Mouse (Mus musculus): ENCODE measurements around the gene Tpmt. TPM values are rescaled to one million over a fixed set of nuclear protein-coding genes. Genes with fewer than 3 reads are reported as not detected.

The Tpmt gene
- total RNA-seq (2022): 1 to 10 TPM; 3.6 to 8.1 (median 5.1) TPM

- peak in 1 of 2 experiments; percentile 10 for DNase-seq (ENCODE audit: low spot score in 2 of 2)
Measured at GRCm38 (mm10) chr13:47044617-47044947, at the start of gene Tpmt. TSS of gene Tpmt (minus strand) at chr13:47044737.

GRCm38 (mm10) chr13:47093791-47094190 is 49.3 kb upstream of the Tpmt start:
- DNase-seq (ENCODE audit: low spot score in 2 of 2): no peak

GRCm38 (mm10) chr13:47089271-47089670 is 44.7 kb upstream of the Tpmt start:
- DNase-seq (ENCODE audit: low spot score in 2 of 2): no peak

- no peak for DNase-seq (ENCODE audit: low spot score in 2 of 2)
Measured at GRCm38 (mm10) chr13:47088433-47088832, 43.9 kb upstream of the Tpmt start.

GRCm38 (mm10) chr13:47080905-47081505 is 36.5 kb upstream of the Tpmt start:
- DNase-seq (ENCODE audit: low spot score in 2 of 2): no peak

GRCm38 (mm10) chr13:47078799-47079198 is 34.3 kb upstream of the Tpmt start:
- no peak for DNase-seq (ENCODE audit: low spot score in 2 of 2)

GRCm38 (mm10) chr13:47077367-47077766 is 32.8 kb upstream of the Tpmt start:
- no peak for DNase-seq (ENCODE audit: low spot score in 2 of 2)

GRCm38 (mm10) chr13:47076156-47076555 is 31.6 kb upstream of the Tpmt start:
- DNase-seq (ENCODE audit: low spot score in 2 of 2): no peak

GRCm38 (mm10) chr13:47072484-47072883 is 27.9 kb upstream of the Tpmt start:
- no peak for DNase-seq (ENCODE audit: low spot score in 2 of 2)

- DNase-seq (ENCODE audit: low spot score in 2 of 2): no peak
Measured at GRCm38 (mm10) chr13:47071871-47072270, 27.3 kb upstream of the Tpmt start.

GRCm38 (mm10) chr13:47070329-47071080 is 26.0 kb upstream of the Tpmt start:
- no peak for DNase-seq (ENCODE audit: low spot score in 2 of 2)

- no peak for DNase-seq (ENCODE audit: low spot score in 2 of 2)
Measured at GRCm38 (mm10) chr13:47067001-47067400, 22.5 kb upstream of the Tpmt start.

GRCm38 (mm10) chr13:47066516-47066915 is 22.0 kb upstream of the Tpmt start:
- no peak for DNase-seq (ENCODE audit: low spot score in 2 of 2)

- no peak for DNase-seq (ENCODE audit: low spot score in 2 of 2)
Measured at GRCm38 (mm10) chr13:47063985-47064760, 19.6 kb upstream of the Tpmt start.

- DNase-seq (ENCODE audit: low spot score in 2 of 2): no peak
Measured at GRCm38 (mm10) chr13:47062756-47063155, 18.2 kb upstream of the Tpmt start.

GRCm38 (mm10) chr13:47056781-47057180 is 12.2 kb upstream of the Tpmt start:
- DNase-seq (ENCODE audit: low spot score in 2 of 2): no peak

- DNase-seq (ENCODE audit: low spot score in 2 of 2): no peak
Measured at GRCm38 (mm10) chr13:47056126-47056525, 11.6 kb upstream of the Tpmt start.

- DNase-seq (ENCODE audit: low spot score in 2 of 2): no peak
Measured at GRCm38 (mm10) chr13:47053971-47054370, 9.4 kb upstream of the Tpmt start.

GRCm38 (mm10) chr13:47050009-47050408 is 5.5 kb upstream of the Tpmt start:
- no peak for DNase-seq (ENCODE audit: low spot score in 2 of 2)

GRCm38 (mm10) chr13:47047996-47048395 is 3.5 kb upstream of the Tpmt start:
- DNase-seq (ENCODE audit: low spot score in 2 of 2): no peak

GRCm38 (mm10) chr13:47043833-47044616 is 512 bp downstream of the Tpmt start:
- DNase-seq (ENCODE audit: low spot score in 2 of 2): no peak
